Mouse (Mus musculus) gastrocnemius, postnatal 36 days (tissue): ENCODE results near the gene Tacc2. TPM values are rescaled to one million over a fixed set of nuclear protein-coding genes. Genes with fewer than 3 reads are reported as not detected.

Experiments
- DNase-seq, 2 experiments: peaks; one replicate each; pipeline ENCODE4 v3.0.0; 2022
- intact Hi-C: fragments of 180-260 bp; cut with DNase I; formaldehyde crosslinking; loops from one replicate; pipeline ENCODE4 v1.15.1; 2025
- total RNA-seq, 2 experiments: library from RNA; stranded (reverse); gene quantifications; 2 replicates each; pipeline ENCODE4 v1.2.3; 2021

The Tacc2 gene
- total RNA-seq, 2 experiments from 2014 or later = 495 to 686 TPM

DNA sequence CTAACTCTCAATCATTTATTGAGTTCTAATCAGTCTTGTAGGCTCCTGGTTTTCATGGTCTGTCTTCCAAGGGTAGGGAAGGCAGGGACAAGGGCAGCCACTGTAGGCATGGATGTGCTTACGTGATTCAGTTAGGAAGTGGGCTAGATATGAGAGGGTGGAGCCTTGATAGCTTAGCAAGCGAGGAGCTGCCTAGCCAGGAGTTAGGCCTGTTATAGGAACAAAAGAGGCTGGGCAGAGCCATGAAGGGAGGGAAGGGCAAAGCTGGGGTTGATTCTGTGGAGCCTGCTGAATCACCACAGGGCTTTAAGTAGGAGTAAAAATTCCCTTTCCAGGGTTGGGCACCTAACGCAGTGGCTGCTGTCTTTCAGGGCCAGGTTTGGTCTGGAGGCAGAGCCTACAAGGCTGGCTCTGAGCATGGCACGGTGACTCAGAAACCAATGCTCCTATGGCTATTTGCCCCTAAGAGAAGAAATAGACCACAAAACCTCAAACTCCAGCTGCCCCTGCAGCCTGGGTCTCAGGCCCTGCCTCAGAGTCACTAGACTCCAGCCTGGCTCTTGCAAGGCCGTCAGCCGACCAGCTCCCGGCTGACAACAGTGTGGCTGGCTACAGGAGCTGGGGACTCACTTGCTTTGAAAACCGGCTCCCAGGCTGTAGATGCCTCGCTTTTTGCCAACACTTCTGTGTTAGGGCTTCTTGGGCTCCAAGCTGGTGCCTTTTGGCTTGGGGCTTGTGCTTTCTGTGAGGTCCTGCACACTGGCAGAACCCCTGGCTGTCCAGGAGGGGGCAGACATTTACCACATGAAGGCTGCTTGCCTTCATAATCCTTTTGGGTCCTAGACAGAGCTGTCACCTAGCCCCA is 96.2 kb downstream of the Tacc2 start:
- intact Hi-C loops = no loop called here
- DNase-seq = no peak

DNA sequence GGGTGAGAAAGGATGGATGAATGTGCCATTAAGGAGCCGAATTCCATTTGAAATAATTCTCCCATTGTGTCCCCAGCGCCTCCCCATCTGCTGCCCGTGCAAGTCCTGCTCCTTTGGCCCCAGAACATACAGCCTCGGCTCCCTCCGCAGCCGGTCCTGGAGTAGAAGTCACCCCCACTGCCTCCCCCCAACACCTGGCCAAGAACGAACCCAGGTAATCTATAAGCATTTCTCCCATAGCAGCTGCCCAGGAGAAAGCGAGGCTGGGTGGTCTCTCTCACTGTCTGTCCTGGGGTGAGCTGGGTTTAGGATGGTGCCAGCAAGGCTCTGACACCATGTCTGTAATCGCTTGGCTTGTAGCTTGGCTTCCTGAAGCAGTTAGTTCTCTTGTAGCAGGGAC is 97.3 kb downstream of the Tacc2 start:
- intact Hi-C loops = no loop called here
- no peak for DNase-seq

- intact Hi-C loops = no loop called here
- DNase-seq = no peak
These were observed 99.8 kb downstream of the Tacc2 start for GRCm38 (mm10) chr7:130676885-130677540.

- no peak for DNase-seq
- intact Hi-C loops = no loop called here
These were observed 100.5 kb downstream of the Tacc2 start for GRCm38 (mm10) chr7:130677541-130678274.

DNA sequence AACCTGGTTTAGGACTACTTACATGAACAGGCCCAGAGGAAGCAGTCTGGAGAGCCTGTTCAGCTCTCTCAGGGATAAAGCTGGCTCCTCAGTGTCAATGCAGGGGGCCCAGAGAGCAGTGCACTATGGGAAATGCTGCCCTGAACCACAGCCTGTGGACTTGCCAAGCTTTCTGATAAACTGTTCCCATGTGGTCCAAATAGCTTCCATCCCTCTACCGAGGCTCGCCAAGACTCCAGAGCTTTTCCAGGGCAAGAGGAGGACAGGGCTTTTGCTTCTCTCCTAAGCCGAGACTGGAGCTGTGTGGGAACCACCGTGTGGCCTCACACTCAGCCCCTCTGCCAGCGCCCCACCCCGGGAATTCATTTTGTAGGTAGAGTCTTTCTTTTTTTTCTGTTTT is 101.2 kb downstream of the Tacc2 start:
- intact Hi-C loops = no loop called here
- DNase-seq = peak in 1 of 2 experiments; percentile 51

DNA sequence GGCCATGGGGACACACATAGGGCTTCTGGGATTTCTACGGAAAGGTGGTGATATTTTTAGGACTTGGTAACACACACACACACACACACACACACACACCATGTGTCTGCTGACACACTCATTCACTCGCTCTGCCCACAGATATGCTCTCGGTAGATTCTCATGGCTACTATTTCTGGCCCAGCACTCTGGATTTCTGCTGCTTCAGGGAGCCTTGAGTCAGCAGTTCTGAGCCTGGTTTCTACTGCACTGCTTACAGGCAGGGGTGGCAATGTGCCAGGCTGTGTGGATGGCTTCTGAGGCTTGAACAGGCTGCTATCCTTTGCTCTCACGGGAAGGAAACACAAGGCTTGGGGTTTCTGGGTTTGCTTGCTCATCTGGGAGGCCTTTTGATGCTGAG is 104.6 kb downstream of the Tacc2 start:
- intact Hi-C loops = no loop called here
- DNase-seq = peak; percentile 60 to 68

- no peak for DNase-seq
- intact Hi-C loops = no loop called here
These were observed 111.4 kb downstream of the Tacc2 start for GRCm38 (mm10) chr7:130688601-130689000.

DNA sequence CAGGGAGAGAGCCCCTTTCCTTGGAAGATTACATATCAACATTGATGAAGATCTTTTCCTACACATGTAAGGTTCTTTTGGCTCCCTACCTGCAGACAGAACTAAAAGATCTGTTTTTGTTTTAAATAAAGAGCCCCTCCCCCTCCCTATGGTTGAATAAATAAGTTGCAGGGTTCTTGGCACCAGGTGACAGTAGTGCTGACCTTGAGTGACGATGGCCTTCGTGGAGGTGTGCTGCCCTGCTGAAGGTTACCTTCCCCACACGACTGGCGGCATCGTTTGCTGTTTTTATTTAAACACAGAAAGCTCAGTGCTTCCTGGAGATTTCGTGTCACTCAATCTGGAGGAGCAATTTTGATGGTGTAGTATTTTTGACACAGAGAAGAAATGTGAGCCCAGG is 113.6 kb downstream of the Tacc2 start:
- no peak for DNase-seq
- intact Hi-C loops = loop anchor here (10.0 kb wide), 1 partner anchor 86 kb away; no protein-coding TSS in a partner anchor

GRCm38 (mm10) chr7:130691931-130692330 is 114.7 kb downstream of the Tacc2 start:
- intact Hi-C loops = loop anchor here (10.0 kb wide), 1 partner anchor 87 kb away; no protein-coding TSS in a partner anchor

GRCm38 (mm10) chr7:130692392-130692942 is 115.2 kb downstream of the Tacc2 start:
- intact Hi-C loops = loop anchor here (10.0 kb wide), 1 partner anchor 88 kb away; no protein-coding TSS in a partner anchor
- DNase-seq = peak in 1 of 2 experiments; percentile 42

More at GRCm38 (mm10) chr7:130691931-130692330, 114.7 kb downstream of the Tacc2 start:
- DNase-seq = no peak

GRCm38 (mm10) chr7:130692943-130693799 is 115.9 kb downstream of the Tacc2 start:
- intact Hi-C loops = loop anchor here (10.0 kb wide), 1 partner anchor 88 kb away; no protein-coding TSS in a partner anchor
- DNase-seq = no peak

- intact Hi-C loops = loop anchor here (10.0 kb wide), 1 partner anchor 89 kb away; no protein-coding TSS in a partner anchor
- DNase-seq = no peak
These were observed 116.6 kb downstream of the Tacc2 start for GRCm38 (mm10) chr7:130693800-130694193.

GRCm38 (mm10) chr7:130695669-130696338 is 118.6 kb downstream of the Tacc2 start:
- intact Hi-C loops = loop anchor here (10.0 kb wide), 1 partner anchor 91 kb away; no protein-coding TSS in a partner anchor
- DNase-seq = no peak

DNA sequence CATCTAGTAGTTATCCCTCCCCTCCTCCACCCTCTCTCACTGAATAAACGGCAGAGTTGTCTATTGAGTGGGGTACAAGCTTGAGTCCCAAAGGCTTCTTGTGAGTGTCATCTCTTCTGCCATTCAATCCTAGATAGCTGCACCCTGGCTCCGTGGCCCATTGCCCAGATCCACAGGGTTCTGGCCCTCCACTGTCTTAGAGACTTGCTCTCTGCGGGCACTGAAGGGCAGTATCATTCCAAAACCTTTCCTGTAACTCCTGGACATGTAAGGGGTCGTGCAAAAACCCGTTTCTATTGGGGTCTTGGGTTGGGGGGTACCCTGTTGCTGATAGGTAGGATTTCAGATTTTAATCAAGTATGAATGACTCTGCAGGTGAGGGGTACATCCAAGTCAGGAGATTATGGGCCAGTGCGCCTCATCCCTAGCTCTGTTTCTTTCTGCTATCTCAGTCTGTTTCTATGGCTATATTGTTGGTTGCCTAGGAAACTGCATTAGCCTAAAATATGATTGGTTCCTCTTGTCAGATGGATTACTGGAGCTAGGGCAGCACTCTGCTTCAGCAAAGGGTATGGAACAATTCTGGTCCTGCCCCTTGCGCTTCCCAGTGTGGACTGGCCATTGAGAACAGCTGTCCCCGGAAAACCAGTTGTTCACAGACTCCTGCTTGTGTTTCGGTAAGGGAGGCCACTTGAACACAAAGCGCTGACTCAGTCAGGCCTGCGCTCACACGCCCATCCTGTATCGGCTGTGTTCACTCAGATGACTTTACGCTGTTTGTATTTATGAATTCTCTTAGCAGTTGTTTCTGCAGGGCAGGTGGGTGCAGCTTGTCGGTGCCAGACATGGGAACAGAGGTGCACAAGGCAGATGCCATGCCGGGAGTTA is 119.4 kb downstream of the Tacc2 start:
- intact Hi-C loops = loop anchor here (10.0 kb wide), 1 partner anchor 92 kb away; no protein-coding TSS in a partner anchor
- DNase-seq = no peak

GRCm38 (mm10) chr7:130698480-130698879 is 121.2 kb downstream of the Tacc2 start:
- no peak for DNase-seq
- intact Hi-C loops = loop anchor here (10.0 kb wide), 1 partner anchor 94 kb away; no protein-coding TSS in a partner anchor

GRCm38 (mm10) chr7:130701336-130701735 is 124.1 kb downstream of the Tacc2 start:
- DNase-seq = no peak
- intact Hi-C loops = no loop called here

DNA sequence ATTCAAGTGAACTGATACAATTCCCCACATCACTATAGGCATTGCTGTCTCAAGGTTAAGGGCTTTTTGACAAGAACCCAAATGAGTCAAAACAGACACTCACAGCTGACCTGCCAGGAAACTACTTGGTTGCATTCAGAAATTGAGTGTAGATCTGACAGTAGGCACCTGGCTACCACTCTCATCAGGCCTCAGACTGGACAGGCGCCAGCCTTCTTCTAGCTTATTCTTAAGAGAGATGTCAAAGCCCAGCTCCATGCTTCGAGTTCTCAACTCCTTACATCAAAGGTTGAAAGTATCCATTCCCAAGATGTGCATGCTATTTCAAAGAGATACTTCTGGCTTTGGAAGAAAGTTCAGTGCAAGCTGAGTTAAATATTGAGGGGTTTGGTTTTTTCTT is 128.0 kb downstream of the Tacc2 start:
- DNase-seq = no peak
- intact Hi-C loops = no loop called here

GRCm38 (mm10) chr7:130708940-130709339 is 131.7 kb downstream of the Tacc2 start:
- no peak for DNase-seq
- intact Hi-C loops = no loop called here
